Mouse (Mus musculus) heart, adult 8-10 months (tissue): ENCODE measurements around the gene Suco. TPM values are rescaled to one million over a fixed set of nuclear protein-coding genes. Genes with fewer than 3 reads are reported as not detected.
A peak's percentile ranks its signal among the peaks of the same experiment; 100 is the strongest.

Experiments
- DNase-seq: peaks from one replicate; pipeline ENCODE4 v3.0.0; 2022; ENCODE audit warnings: low spot score
- total RNA-seq, 4 experiments: library from RNA; stranded (reverse); gene quantifications; 2 replicates each; pipeline ENCODE4 v1.2.4; 2022

Suco gene
- total RNA-seq, 4 experiments from 2014 or later, result 11.7 to 16.6 (median 15.3) TPM

DNA sequence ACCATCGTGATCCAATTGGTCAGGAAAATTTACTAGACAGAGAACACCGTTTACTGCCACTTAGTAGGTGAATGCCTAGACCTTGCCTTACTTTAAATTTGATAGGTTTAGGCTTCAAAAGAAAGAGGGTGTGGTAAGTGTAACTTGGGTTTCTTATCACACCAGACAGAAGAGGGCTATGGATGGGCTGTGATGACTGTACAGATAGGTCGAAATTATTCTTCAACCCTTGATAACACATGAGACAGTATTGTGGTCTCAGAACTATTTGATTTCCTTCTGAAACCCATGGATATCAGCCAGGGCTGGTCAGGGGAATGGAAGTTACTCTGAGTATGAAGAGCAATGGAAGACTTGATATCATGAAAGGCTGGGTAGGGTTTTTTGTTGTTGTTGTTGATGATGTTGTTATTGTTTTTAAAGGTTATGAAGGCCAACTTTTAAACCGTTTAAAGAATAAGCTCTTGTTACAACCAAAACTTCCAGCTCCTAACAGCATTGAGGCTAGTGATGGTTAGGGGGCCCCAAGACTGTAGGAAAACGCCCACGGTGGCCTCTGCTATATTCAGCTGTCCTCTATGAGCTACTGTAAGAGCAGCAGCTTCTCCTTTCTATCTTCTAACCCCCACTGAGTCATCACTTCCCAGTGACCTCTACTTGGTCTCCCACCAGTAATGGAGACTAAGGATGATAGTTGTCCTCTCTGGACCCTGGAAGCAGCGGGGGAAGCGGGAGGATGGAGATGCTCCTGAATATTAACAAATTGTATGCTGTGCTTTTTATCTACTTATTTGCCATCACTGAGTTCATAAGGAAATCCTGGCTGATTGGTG, 84.4 kb downstream of the Suco start:
- DNase-seq, result no peak

DNA sequence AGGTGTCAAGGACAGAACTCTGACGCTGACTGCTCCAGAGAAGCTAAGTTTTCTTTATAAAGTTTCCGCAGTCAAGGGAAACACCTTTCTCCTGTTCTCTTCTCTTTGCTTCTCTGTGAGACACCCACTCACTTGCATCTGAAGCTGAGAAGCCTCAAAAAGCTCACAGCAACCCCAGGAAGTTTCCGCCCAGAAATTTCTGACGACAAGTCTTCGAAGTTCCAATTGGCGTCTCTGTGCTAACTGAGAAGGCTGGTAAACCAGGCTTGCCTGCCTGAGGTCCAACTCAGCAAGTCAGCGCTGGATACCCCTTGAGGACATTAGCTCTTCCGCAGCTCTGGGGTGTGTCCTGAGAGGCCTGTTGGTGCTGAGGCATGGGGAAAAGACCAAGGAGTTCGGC, 88.1 kb downstream of the Suco start, which contains the start of gene Fasl:
Gene Fasl (minus strand): TSS at position 157 of the 400 bp plus-strand sequence.
- DNase-seq, result no peak

- no peak for DNase-seq
Measured at GRCm38 (mm10) chr1:161782725-161783124, 93.8 kb downstream of the Suco start.

DNA sequence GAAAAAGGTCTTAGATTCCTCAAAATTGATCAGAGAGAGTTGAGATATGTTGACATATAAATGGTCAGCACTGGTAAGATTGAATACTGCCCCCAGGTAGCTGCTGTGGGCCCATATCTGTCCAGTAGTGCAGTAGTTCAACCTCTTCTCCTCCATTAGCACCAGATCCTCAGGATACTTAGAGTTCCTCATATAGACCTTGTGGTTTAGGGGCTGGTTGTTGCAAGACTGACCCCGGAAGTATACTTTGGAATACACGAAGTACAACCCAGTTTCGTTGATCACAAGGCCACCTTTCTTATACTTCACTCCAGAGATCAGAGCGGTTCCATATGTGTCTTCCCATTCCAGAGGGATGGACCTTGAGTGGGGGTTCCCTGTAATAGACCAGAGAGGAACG, 94.9 kb downstream of the Suco start:
- DNase-seq, result no peak

DNA sequence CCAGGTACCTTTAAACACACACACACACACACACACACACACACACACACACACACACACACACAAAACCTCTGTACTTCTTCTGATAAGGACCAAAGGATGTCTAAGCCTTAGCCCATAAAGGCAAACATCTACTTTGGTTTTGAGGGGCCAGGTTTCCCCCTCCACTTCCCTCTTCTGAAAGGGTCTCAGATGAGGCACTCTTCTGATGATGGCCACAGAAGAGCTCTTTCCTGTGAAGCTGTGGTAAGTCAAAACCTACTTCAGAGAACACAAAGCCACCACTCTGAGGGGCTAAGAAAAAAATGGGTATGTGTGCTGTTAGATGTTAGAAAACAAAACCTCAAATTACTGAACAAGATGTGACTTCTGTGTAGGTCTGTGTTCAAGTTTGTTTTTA, 97.4 kb downstream of the Suco start:
- DNase-seq, result no peak

GRCm38 (mm10) chr1:161775151-161775550, 101.3 kb downstream of the Suco start:
- no peak for DNase-seq

DNA sequence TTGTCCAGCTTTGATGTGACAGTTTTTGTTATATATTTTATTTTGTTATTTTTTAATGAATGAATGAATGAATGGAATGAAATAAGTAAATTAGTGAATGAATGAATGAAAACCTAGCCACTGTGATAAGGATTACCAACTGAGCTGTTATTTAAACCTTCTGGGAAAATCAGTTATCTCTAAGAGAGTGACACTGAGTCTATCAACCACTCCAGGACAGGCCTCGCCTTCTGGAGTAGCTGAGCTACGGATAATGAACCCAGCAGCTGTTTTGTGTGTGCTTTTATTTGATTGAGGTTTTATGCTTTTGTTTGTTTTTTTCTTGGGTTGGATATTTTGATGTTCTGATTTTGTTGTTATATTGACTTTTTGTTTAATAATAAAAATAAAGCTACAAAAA, 105.2 kb downstream of the Suco start:
- DNase-seq, result no peak

- DNase-seq, result no peak
Measured at GRCm38 (mm10) chr1:161769329-161769728, 107.2 kb downstream of the Suco start.

DNA sequence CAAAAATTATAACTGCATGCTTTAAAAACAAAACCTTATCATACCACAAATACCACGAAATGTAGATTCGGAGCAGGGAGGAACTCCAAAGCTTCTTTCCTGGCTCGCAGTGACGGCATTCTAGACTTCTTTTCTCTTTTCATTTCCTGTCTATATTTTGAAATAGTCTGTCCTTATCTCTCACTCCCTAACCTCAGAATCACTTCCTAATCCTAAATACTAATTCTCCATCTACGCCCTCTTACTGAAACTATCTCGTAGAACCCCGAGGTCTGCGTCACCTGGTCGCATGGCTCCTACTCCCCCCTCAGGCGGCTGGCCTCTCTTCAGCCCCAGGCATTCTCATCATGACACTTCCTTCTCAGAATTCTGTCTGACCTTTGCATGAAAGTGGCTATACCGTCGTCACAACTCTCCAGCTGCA, 109.4 kb downstream of the Suco start:
- DNase-seq, result no peak

- DNase-seq, result peak; percentile 6
Measured at GRCm38 (mm10) chr1:161766656-161767055, 109.8 kb downstream of the Suco start.

Other genes starting within 250 kb of the Suco start
- gene Fasl, start 88.2 kb downstream of the Suco start, total RNA-seq, result not detected
- 10 to 100 TPM in 3 of 4 experiments, 1 to 10 TPM in 1; 10.0 to 11.2 (median 10.5) TPM for gene Pigc, start 92.5 kb upstream of the Suco start, total RNA-seq
- gene 4930558K02Rik, start 103.0 kb upstream of the Suco start, total RNA-seq, result not detected